Mouse (Mus musculus) ovary, adult 18-20 months (tissue): Measurements from ENCODE around the gene Gprin1.
A peak's percentile ranks its signal among the peaks of the same experiment; 100 is the strongest.

ENCODE experiments used
- DNase-seq: peaks from one replicate; pipeline ENCODE4 v3.0.0; 2022; ENCODE audit warnings: low spot score, mixed read lengths

Gene Gprin1

DNA sequence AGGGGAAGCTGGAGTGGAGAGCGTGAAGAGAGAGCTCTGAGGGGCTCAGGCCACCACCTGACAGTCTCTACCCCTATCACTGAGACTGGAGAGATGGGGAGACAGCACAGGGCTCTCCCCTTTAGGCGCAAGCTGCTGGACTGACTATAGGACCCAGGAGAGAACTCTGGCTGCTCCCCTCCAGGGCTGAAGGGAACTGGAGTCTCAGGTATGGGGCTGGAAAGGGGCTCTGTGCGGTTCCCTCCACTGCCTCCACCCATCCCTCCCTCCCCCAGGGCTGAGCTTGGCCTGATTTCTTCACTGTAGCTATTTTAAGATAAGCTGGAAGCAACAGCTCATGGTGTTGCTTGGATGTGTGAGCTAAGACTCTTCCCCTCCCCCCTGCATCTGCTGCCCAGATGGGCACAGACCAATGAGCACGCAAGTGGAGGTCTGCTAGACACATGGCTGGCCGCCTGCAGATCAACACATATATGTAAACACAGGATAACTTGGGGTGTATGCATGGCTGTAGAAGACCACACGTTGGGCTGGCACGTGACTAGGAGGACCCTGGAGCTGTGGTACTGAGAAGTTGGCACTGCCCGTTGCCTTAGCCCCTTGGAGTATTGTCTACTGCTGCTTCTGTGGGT lies 10.6 kb upstream of the Gprin1 start:
- no peak for DNase-seq

DNA sequence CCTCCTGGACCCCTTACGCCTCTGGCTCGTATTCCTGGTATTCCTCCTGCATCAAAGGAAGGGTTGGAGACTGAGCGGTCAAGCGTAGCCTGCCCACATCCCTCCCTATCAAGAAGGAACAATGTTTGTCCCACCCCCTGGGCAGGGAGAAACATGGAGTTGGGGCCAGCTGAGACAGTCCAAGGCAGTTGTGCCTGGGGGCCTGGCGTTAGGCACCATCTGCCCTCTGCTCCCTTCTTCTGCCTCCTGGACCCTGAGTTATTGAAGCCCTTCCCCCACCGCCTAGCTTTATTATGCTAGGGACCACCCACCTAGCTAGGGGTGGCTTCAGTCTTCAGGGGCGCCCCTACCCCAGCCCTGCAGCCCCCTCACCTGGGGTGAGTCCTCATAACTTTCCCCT lies 9.8 kb upstream of the Gprin1 start:
- no peak for DNase-seq

DNA sequence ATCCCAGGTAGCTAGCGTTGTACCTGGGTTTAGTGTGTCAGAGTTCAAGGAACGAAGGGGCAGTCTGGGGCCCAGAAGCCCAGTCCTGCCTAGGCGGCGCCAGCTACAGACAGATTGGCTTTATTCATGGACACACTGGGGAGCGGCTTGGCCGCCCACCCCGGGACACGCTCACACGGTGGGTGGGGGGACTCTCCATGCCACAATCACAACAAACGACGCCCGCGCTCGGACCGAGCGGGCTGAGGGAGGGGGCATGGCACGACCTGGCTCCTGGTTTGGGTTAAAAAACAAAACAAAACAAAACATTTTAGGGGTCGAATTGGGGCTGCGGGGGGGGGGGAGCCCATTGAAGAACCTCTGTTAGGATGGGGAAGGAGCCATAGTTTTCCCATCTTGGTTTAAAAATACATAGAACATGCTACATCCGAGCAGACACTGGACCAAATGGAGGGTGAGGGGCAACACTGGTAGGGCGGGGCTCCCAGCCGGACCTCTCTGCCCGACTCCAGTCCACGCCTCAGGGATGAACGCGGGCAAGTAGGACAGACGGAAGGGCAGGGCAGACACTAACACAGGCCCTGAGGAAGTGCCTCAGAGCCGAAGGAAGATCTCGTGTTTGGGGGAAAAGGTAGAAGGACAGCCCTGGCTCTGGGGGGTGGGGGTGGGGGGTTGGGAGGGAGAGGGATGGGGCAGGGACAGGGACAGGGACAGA lies 9.2 kb upstream of the Gprin1 start:
- DNase-seq = no peak

DNA sequence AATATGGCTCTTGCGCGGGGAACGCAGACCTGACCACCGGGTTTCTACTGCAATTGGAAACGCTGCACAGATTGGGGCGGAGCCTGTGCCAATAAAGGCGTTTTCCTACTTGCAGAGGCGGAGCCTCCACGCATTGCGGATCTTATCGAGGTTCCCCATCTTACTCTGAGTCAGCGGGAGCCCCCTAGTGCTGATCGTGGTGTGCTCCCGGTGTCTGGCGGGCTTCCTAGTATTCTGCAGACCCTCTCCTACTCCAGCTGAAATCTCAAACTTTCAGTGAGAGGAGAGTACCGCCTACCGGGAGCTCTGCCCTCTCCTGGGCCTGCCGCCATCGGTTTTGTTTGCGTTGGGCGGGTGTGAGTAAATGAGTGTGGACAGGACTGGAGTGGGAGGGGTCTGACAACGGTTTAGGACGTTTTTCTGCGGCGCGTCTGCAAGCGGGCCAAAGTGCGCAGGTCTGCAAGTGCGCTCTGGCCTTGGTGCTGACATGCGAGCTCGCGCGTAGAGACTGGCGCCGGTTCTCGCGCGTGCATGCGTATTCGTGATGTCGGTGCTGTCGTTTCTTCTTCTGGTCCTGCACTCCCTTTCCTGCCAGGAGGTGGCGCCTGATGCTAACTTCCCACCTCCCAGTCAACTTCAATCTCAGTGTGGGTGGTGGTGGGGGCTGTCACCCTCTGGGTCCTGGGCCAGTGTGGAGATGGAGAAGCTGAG lies 8.5 kb upstream of the Gprin1 start:
- peak; percentile 62 for DNase-seq

DNA sequence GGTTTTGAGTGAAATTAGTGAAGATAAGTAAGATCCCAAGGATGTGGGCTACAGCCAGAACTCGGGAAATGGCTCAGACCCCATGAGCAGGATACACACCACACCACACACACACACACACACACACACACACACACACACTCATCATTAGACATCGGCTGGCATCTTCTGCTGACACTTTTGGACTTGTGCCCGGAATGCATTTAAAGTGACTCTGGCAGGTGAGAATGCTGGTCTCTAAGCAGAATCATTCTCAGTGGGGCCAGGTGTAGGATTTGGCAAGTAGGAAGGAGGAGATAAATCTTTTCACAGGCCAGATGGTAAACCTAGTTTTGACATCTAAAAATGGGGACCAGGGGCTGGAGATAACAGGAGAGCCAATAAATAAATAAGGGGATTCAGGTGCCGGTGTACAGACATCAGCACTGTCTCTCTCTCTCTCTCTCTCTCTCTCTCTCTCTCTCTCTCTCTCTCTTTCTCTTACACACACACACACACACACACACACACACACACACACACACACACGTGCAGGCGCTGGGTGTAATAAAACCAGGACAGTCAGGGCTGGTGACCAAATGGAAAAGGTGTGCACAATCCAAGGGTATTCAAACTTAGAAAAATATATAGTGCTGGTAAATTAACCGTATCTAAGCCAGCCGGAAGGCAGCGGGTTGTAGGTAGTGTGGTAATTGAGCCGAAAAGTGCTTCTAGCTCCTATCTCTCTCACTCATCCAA lies 7.6 kb upstream of the Gprin1 start:
- DNase-seq = no peak

DNA sequence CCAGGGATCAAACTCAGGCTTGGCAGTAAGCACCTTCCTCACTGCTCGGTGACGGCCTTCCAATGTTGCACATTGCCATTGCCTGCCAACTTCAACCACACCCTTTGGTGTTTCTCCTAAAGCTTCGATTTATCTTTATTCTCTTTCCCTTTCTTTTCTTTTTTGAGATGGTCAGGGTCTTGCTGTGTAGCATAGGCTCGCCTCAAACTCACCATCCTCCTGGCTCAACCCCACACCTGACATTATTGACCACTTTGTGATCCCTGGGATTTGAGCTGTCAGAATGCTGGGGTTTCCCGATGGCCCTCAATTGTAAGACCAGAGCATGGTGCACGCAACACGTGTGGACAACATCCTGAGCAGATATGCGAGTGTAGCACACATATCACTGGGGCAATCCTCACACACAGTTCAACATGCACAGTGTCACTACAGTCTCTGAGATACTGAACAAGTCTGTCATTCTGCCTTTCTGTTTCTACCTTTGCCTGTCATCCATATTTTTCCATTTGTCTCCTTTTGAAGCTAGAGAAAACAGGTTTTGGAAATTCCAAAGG lies 6.6 kb upstream of the Gprin1 start:
- no peak for DNase-seq

DNA sequence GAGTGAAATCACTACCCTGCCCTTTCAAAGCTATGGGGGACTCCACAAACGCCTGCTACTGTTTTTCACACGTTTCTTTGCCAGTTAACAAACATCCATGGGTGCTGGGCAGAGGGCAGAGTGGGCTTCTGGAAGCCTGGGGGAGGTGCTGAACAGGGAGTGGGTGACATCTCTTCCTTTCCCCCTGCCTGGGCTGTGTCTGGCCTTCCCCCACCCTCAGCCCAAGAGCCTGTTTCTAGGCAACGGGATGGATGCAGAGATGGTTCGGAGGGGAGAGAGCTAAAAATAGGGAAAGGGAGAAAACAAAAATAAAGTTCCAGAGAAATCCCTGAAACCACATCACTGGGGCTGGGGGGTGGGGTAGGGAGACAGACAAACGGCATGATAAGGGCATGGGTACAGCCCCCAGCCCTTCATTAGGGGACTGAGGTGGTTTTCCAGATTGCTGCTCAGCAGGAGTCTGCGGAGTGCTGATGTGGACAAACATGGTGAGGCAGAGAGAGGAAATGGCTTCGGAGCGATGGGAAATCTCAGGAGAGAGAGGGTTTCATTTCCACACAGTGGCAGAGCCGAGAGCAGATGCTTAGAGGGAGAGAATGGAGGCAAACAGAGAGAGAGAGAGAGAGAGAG lies 5.6 kb upstream of the Gprin1 start:
- no peak for DNase-seq

DNA sequence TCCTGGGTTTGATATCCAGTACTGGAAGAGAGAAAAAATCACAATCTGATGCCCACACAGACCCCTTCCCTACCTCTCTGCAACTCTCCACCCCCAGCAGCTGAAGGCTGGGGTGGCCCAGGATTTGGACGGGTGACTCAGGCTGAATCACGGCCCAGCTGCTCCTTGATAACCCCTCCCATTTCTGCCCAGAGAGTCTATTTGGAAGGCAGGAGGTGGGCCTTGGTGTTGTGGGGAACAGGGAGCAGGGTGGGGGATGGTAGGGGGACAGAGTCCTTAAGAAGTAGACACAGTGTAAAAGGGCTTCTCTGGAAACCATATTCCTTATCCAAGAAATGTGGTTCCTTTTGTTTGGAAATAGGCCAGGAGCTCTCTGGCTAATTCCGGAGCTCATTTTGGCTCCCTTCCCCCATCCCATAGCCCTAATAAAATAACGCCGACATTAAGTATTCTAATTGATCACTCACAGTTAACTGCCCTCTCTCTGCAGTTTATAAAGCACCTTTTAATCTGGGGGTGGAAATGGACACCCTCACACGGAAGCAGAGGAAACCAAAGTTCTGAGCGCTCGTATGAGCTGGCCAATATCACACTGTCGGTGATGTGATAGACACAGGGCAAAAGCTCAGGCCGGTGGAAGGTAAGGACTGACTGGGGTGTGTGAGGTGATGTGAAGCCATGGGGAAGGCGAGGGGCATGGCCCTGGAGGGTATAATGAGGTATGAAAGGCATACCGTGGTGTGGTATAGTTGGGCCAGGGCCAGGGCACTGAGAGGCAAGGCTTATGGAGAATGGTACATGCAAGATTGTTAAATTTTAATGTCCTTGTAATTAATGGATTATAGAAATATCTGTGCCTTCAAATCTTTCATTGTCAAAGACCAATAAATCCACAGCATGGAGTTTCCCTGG lies 4.8 kb upstream of the Gprin1 start:
- DNase-seq = no peak

DNA sequence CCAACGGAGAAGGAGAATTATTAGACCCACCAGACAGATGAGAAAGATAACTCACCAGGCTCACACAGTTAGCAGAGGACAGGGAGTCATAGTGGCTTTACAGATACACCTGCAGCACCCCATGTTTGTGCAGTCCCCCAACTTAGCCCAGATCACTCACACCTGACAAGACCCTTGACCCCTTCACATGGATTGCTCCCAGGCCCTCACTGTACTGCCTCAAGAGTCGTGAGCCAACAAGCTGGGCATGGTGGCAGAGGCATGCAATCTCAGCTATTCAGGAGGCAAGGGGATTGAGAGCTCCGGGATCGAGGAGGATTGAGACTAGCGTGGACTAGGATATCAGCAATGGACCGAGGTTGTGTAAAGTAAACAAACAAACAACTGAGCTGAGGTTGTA lies 4.1 kb upstream of the Gprin1 start:
- DNase-seq = no peak

DNA sequence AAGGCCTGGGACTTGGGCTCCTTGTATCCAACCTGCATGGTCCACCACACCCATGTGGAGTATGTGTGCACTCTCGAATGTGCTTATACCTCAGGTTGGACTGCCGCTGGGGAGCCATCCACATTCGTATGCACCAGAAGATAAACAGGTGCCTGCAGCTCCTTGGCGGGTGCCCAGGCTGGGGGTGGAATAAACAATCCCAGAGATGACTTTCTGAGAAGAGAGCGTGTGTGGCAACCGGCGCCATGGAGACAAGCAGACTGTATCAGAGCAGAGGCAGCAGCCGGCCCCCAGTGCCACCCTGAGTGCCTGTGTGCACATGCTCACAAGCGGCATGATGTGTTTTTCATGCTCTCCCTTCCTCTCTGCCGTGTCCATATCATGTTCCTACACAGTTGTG lies 3.0 kb upstream of the Gprin1 start:
- no peak for DNase-seq

DNA sequence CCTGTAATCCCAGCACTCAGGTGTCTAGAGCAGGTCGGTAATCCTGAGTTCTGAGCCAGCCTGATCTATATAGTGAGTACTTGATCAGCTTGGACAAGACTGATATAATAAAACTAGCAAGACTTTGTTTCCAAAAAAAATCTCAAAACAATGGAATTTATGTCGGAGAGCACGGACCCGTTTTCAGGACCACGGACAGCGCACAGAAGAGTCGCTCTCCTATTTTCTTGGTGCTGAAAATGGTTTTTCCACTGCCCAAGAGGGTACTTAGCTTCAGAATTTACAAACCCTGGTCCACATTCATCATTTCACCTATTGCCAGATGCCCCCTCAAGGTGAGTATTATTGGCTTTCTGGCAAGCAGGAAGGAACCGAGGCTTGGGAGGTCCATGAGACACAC lies 1.0 kb upstream of the Gprin1 start:
- DNase-seq = no peak

DNA sequence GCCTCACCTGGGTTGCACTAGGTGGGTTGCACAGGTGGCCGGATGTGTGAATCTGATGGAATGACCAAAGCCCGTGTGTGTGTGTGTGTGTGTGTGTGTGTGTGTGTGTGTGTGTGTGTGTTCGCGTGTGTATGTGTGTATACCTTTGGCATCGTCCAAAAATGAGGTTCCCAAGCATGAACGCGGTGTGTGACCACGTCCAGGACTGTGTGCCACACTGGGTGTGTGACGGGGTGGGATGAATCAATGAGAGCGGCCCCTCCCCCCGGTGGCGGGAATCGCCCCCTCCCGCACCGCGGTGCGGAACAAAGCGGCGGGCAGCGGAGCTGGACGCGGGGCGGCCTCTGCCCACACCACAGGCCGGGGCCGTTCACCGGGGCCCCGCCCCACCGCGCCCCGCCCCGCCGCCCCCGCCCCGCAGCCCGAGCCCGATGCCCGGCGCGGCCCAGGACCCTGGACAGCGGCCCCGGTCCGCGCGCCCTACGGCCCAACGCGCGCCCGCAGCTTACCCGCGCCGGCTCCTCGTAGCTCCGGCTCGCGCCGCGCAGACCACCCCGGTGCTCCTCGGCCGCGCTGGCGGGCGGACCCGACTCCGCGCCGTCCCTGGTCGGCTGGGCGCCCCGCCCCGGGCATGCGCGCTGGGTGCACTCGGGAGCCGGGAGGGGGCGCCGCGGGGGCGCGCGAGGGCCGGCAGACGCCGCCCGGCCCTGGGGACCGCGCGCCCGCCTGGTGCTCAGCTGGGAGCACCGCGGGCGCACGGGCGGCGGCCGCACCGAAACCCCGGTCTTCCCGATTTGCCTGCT lies 412 bp downstream of the Gprin1 start:
- DNase-seq = peak; percentile 27

DNA sequence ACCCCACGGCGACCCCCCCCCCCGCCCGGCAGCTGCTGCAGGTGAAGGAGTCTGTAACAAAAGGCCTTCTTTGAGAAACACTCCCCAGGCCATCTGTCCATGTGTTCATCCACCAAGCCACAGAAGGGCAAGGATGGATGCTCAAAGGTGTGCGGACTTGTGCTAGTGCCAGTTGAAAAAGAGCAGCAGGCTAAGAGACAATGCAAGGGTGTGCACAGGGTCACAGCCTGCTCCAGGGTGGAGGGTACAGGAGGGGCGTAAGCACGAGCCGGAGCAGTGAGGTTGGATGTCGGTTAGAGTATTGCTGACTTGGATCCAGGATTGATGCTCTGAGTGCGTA lies 983 bp downstream of the Gprin1 start:
- no peak for DNase-seq

DNA sequence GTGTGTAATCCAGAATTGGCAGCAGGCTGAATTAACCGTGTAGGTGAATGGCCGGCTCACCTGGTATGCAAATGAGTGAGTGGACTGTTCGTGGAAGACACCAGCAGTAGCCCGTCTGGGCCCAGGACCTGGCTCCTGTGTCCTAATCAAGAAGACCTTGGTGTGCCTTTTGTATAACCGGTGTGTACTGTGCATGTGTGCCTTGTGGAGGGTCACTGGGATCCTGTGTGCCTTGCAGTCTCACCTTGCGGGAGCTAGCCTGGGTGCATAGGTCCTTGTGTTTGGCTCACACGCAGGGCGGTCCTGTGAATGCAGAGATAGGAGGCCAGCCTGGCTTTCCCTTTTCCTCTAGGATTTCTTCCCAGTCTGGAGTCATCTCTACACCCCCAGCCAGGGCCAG lies 1.5 kb downstream of the Gprin1 start:
- no peak for DNase-seq

DNA sequence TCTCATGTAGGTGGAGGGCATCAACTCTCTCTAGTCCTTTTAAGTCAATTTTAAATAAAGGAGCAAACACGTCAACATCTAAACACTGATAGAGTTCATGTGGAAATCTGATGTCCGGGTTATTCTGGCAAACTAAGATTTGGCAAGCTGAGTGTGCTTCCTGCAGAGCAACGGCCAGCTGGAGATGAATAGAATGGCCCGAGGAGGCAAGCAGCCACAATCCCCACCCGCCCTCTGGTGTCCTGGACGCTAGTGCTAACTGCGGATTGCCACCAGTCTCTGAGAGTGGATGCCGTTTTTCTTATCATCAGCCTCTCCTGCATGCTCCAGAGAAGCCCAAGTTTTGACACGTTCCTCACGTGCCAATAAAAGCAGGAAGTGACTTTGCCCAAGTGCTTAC lies 2.8 kb downstream of the Gprin1 start:
- no peak for DNase-seq

DNA sequence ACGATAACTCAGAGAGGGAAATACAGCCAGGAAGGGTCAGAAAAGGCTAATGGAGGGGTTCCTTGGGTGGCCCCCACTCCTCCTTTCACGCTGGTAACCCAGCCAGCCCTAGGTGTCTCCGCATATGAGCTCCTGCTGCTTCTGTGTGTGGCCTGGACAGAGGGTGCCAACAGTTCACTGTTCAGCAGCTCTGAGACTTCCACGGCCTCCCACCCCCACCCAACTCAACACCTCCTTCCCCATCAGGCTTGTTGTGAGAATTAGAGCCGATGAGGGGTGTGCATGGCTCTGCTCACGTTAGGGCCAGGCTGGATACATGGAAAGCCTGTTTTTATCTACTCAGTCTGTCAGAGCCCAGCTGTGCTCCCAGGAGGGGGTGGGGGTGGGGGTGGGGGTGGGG lies 3.6 kb downstream of the Gprin1 start:
- DNase-seq = no peak

DNA sequence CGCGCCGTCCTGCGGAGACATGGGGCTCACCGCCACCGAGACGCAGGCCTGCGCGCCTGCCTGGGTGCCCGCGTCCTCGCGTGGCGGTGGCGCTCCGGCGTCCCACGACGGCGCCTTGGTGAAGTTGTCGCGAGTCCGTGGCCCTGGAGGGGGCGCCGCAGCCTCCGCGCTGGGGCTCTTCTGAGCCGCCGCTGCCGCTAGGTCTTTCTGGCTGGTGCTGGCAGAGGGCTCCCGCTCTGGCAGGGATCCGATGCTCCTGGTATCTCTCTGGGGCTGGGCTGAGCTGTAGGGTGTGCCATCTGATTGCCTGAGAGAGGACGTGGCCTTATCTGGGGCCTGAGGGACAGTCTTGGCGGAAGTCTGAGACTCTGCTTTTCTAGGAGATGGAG lies 11.5 kb downstream of the Gprin1 start:
- peak; percentile 14 for DNase-seq

DNA sequence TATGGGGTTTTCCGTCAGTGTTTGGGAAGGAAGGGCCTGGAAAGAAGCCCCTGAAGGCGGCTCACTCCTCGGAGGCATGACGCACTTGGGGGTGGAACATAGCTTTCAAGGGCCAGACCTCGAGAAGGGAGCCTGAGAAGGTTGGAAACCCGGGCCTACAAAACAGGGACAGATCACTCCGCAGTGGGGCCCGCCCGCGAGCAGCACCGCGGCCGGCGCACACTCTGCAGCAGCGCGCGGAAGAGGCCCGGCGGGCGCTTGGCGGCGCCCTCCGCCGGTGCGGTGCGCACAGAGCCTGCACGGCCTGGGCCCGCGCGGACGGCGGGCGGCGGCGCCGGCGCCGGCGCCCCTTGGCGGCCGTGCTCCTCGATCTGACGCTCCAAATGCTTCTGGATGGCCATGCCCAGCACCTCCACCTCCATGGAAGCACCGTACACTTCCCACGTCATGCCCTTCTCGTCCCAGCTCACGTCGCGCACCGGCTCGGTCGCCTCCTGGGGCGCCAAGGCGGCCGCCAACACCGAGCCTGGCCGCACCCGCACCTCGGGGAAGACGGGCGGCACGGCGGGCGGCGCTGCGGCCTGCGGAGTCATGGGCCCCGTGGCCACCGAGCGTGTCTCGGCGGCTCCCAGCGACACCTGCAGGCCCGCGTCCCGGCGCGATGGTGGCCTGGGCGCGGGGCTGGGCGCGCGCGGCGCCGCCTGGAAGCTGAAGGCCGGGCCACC lies 12.0 kb downstream of the Gprin1 start:
- DNase-seq = no peak

DNA sequence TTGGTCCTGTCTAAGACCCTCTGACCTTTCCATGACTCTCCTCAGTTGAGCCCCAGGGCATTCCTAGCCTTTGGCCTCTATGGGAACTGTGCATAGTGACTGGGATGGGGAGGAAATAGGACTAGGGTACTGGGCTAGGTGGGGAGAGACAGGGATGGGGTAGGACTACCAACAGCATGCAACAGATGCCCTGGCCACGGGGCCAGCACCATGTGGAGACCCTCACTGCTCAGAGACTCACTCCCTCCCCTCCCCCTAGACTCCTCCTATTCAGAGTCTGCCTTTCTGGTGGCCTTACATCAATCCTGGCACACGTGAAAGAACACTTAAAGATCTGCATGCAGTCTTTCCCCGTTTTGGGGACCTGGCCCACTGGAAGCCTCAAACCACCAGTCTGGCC lies 12.7 kb downstream of the Gprin1 start:
- no peak for DNase-seq

DNA sequence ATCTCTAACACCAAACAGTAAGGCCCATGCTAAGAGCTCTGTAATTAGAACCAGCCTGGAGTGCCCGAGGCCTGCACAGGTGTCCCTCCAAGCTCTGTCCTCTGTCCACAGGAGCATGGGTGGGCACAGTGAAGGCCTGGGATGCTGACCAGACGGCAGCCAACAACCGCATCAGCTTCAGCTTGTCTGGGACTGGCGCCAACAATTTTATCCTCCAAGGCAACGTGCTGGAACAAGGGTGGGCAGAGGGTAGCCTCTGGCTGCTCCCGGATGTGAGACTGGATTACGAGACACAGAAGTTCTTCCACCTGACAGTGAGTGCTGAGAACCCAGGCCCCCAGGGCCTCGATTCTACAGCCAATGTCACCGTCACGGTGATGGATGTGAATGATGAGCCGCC lies 23.5 kb downstream of the Gprin1 start:
- DNase-seq = no peak
